Mouse (Mus musculus): Measurements from ENCODE around the gene Rnf214. TPM values are rescaled to one million over a fixed set of nuclear protein-coding genes. Genes with fewer than 3 reads are reported as not detected.
A peak's percentile ranks its signal among the peaks of the same experiment; 100 is the strongest.

Gene Rnf214
- total and polyA plus RNA-seq, 2 experiments = 12.4 to 16.3 TPM

DNA sequence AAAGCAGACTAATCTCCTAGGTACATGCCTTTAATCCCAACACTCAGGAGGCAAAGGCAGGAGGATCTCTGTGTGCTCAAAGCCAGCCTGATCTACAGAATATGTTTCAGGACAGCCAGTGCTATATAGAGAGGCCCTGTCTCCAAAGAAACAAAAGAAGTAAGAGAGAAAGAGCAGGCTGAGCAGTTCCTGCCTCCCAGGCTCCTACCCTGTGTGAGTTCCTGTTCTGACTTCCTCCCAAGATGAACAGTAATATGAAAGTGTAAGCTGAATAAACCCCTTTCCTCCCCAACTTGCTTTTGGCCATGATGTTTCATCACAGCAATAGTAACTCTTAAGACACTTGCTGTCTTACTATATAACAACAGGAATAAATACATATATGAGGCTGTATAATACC lies 13.0 kb downstream of the Rnf214 start:
- H3K79me2 ChIP-seq (ENCODE audit: control insufficient read depth, insufficient read depth, low read length) = peaks cover 2% of the 10 kb centered on the region; the same call in 1 of the 2 replicates
- no peak overlapping the region for H3K9ac ChIP-seq (ENCODE audit: low read depth, low read length)
- H3K4me3 ChIP-seq (ENCODE audit: insufficient read depth, low read depth, low read length) = no peak overlapping the region
- no peak for DNase-seq (ENCODE audit: extremely low read depth, low read depth, low spot score)
- TF ChIP-seq POLR2A (IDR thresholded peaks at IDR 0.05; ENCODE audit: extremely low read depth, insufficient read depth, low read length) (no peak), CTCF (IDR thresholded peaks at IDR 0.05; ENCODE audit: low read depth, low read length) (no peak)
- H3K27me3 ChIP-seq (ENCODE audit: control insufficient read depth, insufficient read depth, low read length) = no peaks in the 10 kb centered on the region
- no peak overlapping the region for H3K27ac ChIP-seq (replicated peaks; ENCODE audit: insufficient read depth, low read depth, low read length)
- H3K36me3 ChIP-seq (ENCODE audit: control insufficient read depth, insufficient read depth, low read length) = peaks cover 55% of the 10 kb centered on the region
- no peaks in the 10 kb centered on the region for H3K4me1 ChIP-seq (ENCODE audit: control insufficient read depth, insufficient read depth, low read length)

DNA sequence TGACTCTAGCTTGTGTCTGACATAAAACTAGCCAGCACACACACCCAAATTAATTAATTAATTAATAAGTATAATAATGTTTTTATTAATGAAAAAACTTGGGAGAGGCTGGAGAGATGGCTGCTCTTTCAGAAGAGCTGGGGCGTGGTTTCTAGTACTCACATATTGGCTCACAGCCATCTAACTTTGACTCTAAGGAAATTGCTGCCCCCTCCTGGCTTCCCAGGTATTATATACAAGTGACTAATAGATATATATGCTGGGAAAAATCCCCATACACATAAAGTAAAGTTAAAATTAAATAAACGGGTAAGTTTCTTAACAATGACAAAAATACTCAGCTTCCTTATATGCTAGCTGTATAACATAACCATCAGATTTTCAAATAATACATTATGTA lies 28.8 kb downstream of the Rnf214 start:
- H3K79me2 ChIP-seq (ENCODE audit: control insufficient read depth, insufficient read depth, low read length) = no peaks in the 10 kb centered on the region; the same call in 1 of the 2 replicates
- 71% methylated on average over 2 of the region's 2 CpGs for WGBS
- no peaks in the 10 kb centered on the region for H3K27me3 ChIP-seq (ENCODE audit: control insufficient read depth, insufficient read depth, low read length)
- no peak overlapping the region for H3K4me3 ChIP-seq (ENCODE audit: insufficient read depth, low read depth, low read length)
- no peaks in the 10 kb centered on the region for H3K4me1 ChIP-seq (ENCODE audit: control insufficient read depth, insufficient read depth, low read length)
- no peak overlapping the region for H3K9ac ChIP-seq (ENCODE audit: low read depth, low read length)
- TF ChIP-seq CTCF (IDR thresholded peaks at IDR 0.05; ENCODE audit: low read depth, low read length) (no peak), POLR2A (IDR thresholded peaks at IDR 0.05; ENCODE audit: extremely low read depth, insufficient read depth, low read length) (no peak)
- DNase-seq (ENCODE audit: extremely low read depth, low read depth, low spot score) = peak; percentile 33
- no peak overlapping the region for H3K27ac ChIP-seq (replicated peaks; ENCODE audit: insufficient read depth, low read depth, low read length)
- H3K36me3 ChIP-seq (ENCODE audit: control insufficient read depth, insufficient read depth, low read length) = peaks cover 47% of the 10 kb centered on the region

DNA sequence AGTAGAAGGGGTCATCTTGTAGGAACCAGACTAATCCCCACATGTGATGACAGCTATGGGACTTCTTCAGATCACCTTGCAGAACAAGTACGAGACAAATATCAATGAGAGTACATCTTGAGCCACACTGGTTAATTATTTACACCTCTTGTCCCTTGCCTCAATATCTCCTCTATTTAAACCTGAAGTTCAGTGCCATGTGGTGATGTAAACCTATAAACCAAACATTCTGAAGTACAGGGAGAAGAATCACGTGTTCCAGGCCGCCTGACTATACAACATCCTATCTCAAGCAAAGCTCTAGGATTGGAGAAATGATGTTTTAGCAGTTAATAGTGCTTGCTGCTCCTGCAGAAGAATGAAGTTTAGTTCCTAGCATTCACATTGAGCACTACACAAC lies 36.4 kb downstream of the Rnf214 start:
- Histone ChIP-seq H3K27ac (replicated peaks; ENCODE audit: insufficient read depth, low read depth, low read length) (no peak overlapping the region), H3K4me1 (ENCODE audit: control insufficient read depth, insufficient read depth, low read length) (peaks cover 4% of the 10 kb centered on the region; the same call in 1 of the 2 replicates), H3K27me3 (ENCODE audit: control insufficient read depth, insufficient read depth, low read length) (no peaks in the 10 kb centered on the region), H3K9ac (ENCODE audit: low read depth, low read length) (no peak overlapping the region), H3K4me3 (ENCODE audit: insufficient read depth, low read depth, low read length) (no peak overlapping the region), H3K79me2 (ENCODE audit: control insufficient read depth, insufficient read depth, low read length) (no peaks in the 10 kb centered on the region), H3K36me3 (ENCODE audit: control insufficient read depth, insufficient read depth, low read length) (peaks cover 52% of the 10 kb centered on the region)
- peak; percentile 85 for DNase-seq (ENCODE audit: extremely low read depth, low read depth, low spot score)
- no peak for TF ChIP-seq CTCF (IDR thresholded peaks at IDR 0.05; ENCODE audit: low read depth, low read length)
- TF ChIP-seq POLR2A (IDR thresholded peaks at IDR 0.05; ENCODE audit: extremely low read depth, insufficient read depth, low read length) = no peak
- 22% methylated on average over 3 of the region's 3 CpGs for WGBS

DNA sequence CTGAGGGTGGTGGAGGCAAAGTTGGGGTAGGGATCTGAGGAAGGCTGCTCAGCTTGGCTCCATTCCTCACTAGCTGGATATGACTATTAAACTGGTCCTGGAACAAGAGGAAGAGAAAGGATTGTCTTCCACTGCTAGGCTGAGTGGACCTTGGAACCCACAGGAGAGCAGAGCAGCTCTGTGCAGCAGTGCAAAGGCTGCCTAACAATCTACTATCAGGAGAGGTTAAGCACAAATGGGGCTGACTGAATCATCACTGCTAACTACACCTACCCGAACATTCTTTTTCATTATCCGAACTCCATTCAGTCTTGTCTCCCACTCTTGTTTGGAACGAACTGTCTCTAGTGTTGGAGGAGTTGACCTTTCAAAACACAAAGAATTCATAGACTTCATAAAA lies 37.5 kb downstream of the Rnf214 start:
- Histone ChIP-seq H3K9ac (ENCODE audit: low read depth, low read length) (no peak overlapping the region), H3K79me2 (ENCODE audit: control insufficient read depth, insufficient read depth, low read length) (no peaks in the 10 kb centered on the region), H3K4me3 (ENCODE audit: insufficient read depth, low read depth, low read length) (no peak overlapping the region), H3K36me3 (ENCODE audit: control insufficient read depth, insufficient read depth, low read length) (peaks cover 54% of the 10 kb centered on the region), H3K27me3 (ENCODE audit: control insufficient read depth, insufficient read depth, low read length) (no peaks in the 10 kb centered on the region), H3K4me1 (ENCODE audit: control insufficient read depth, insufficient read depth, low read length) (peaks cover 4% of the 10 kb centered on the region; the same call in 1 of the 2 replicates), H3K27ac (replicated peaks; ENCODE audit: insufficient read depth, low read depth, low read length) (no peak overlapping the region)
- DNase-seq (ENCODE audit: extremely low read depth, low read depth, low spot score) = no peak
- TF ChIP-seq POLR2A (IDR thresholded peaks at IDR 0.05; ENCODE audit: extremely low read depth, insufficient read depth, low read length) (no peak), CTCF (IDR thresholded peaks at IDR 0.05; ENCODE audit: low read depth, low read length) (no peak)
- 92% methylated on average over 3 of the region's 3 CpGs for WGBS

GRCm38 (mm10) chr9:45861813-45862212 lies 44.9 kb downstream of the Rnf214 start:
- Histone ChIP-seq H3K4me1 (ENCODE audit: control insufficient read depth, insufficient read depth, low read length) (no peaks in the 10 kb centered on the region), H3K9ac (ENCODE audit: low read depth, low read length) (no peak overlapping the region), H3K36me3 (ENCODE audit: control insufficient read depth, insufficient read depth, low read length) (peaks cover 77% of the 10 kb centered on the region), H3K4me3 (ENCODE audit: insufficient read depth, low read depth, low read length) (no peak overlapping the region), H3K27ac (replicated peaks; ENCODE audit: insufficient read depth, low read depth, low read length) (no peak overlapping the region), H3K27me3 (ENCODE audit: control insufficient read depth, insufficient read depth, low read length) (no peaks in the 10 kb centered on the region), H3K79me2 (ENCODE audit: control insufficient read depth, insufficient read depth, low read length) (no peaks in the 10 kb centered on the region)
- no peak for TF ChIP-seq POLR2A (IDR thresholded peaks at IDR 0.05; ENCODE audit: extremely low read depth, insufficient read depth, low read length)
- TF ChIP-seq CTCF (IDR thresholded peaks at IDR 0.05; ENCODE audit: low read depth, low read length) = no peak
- WGBS = 91% methylated on average over 7 of the region's 7 CpGs
- DNase-seq (ENCODE audit: extremely low read depth, low read depth, low spot score) = no peak

DNA sequence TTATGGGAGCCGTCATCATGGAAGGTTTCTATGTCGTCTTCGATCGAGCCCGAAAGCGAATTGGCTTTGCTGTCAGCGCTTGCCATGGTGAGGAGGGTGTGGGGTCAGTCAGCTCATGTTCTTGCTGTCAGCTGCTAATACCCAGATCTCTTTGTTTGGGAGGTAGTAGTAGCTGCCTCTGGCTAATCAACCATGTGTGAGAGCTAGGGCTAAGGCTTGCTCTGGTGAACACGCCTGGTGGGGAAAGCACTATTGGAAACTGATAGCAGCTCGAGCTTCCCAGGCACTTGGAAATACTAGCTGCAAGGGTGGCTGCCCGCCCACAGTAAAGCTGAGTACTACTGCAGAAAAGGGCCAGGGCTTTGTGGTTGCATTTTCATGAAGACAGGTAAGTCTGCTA lies 47.3 kb downstream of the Rnf214 start:
- 94% methylated on average over 10 of the region's 10 CpGs for WGBS
- DNase-seq (ENCODE audit: extremely low read depth, low read depth, low spot score) = no peak
- Histone ChIP-seq H3K9ac (ENCODE audit: low read depth, low read length) (no peak overlapping the region), H3K27ac (replicated peaks; ENCODE audit: insufficient read depth, low read depth, low read length) (no peak overlapping the region), H3K79me2 (ENCODE audit: control insufficient read depth, insufficient read depth, low read length) (no peaks in the 10 kb centered on the region), H3K27me3 (ENCODE audit: control insufficient read depth, insufficient read depth, low read length) (no peaks in the 10 kb centered on the region), H3K36me3 (ENCODE audit: control insufficient read depth, insufficient read depth, low read length) (peaks cover 59% of the 10 kb centered on the region), H3K4me1 (ENCODE audit: control insufficient read depth, insufficient read depth, low read length) (no peaks in the 10 kb centered on the region), H3K4me3 (ENCODE audit: insufficient read depth, low read depth, low read length) (no peak overlapping the region)
- TF ChIP-seq POLR2A (IDR thresholded peaks at IDR 0.05; ENCODE audit: extremely low read depth, insufficient read depth, low read length) = no peak
- no peak for TF ChIP-seq CTCF (IDR thresholded peaks at IDR 0.05; ENCODE audit: low read depth, low read length)

Data from liver, adult 2 months (tissue).